Mouse (Mus musculus): ENCODE measurements around the gene Ctsl. TPM values are rescaled to one million over a fixed set of nuclear protein-coding genes. Genes with fewer than 3 reads are reported as not detected.
A peak's percentile ranks its signal among the peaks of the same experiment; 100 is the strongest.

The Ctsl gene
- polyA plus RNA-seq (2015; fragmentation: Nextera tagmentation; extraction: Ambion mirVana) = 101 and 112 TPM in 2 replicates

GRCm38 (mm10) chr13:64370173-64370940 lies at the start of gene Ctsl:
TSS of gene Ctsl (minus strand) at chr13:64370890.
- peaks cover 17% of the 10 kb centered on the region for H3K4me1 ChIP-seq
- peak within 1 kb of the TSS; percentile 66 for H3K9ac ChIP-seq (replicated peaks)
- H3K4me2 ChIP-seq (replicated peaks) = peak within 1 kb of the TSS; percentile 80
- ATAC-seq (replicated peaks) = peak; percentile 99
- peak within 1 kb of the TSS; percentile 32 for H3K27ac ChIP-seq (replicated peaks)
- peaks cover 20% of the 10 kb centered on the region for H3K36me3 ChIP-seq
- H3K4me3 ChIP-seq = peak within 1 kb of the TSS; percentile 59
- H3K9me3 ChIP-seq = no peaks in the 10 kb centered on the region
- no peaks in the 10 kb centered on the region for H3K27me3 ChIP-seq
- under 1% methylated on average over 43 of the region's 43 CpGs for WGBS

DNA sequence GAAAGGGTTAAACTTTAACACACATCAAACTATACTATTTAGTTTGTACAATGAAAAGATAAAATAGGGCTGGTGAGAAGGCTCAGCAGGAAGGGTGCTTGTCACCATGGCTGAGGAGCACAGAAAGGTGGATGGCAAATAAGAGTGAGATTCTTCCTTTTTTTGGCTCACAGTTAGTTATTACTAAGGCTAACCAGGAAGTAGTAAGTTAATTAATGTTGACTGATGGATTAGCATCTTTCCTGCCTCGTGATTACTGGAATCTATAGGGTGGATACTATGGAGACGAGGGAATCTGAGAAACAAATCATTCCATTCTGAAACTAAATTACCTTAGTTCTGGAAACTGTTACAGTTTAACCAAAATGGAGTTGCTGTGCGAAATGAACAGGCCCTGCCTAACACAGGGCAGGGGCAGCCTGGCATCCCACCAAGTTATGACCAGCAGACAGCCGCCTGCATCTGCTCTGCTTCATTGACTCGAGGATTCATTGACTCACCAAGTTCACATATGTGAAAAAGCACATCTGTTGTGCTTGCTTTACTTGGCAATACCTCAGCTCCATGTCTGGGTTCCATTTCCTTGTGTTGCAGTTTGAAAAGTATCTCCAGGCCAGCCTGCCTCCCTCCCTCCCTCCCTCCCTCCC lies 46.4 kb upstream of the Ctsl start:
- Histone ChIP-seq H3K27me3 (no peaks in the 10 kb centered on the region), H3K4me3 (no peak overlapping the region), H3K36me3 (no peaks in the 10 kb centered on the region), H3K4me1 (no peaks in the 10 kb centered on the region), H3K4me2 (replicated peaks) (no peak overlapping the region), H3K27ac (replicated peaks) (no peak overlapping the region), H3K9ac (replicated peaks) (no peak overlapping the region), H3K9me3 (no peaks in the 10 kb centered on the region)
- no peak for ATAC-seq (replicated peaks)
- WGBS = 57% methylated on average over 5 of the region's 5 CpGs

DNA sequence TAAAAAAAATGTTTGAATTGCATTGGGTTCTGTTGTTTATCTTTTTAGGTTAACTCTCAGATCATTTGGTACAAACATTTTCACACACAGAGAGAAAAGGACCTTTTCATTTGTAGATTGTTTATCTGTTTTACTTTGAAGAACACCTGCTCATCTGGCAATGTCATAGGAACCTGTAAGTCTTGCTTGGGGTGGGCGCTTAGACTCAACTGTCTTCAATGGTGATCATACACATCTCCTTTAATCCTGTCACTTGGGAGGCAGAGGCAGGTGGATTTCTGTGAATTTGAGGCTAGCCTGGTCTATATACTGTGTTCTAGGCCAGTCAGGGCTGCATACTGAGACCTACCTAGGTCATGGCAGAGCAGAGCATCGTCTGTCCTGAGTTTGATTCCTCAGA lies 45.0 kb upstream of the Ctsl start:
- Histone ChIP-seq H3K36me3 (no peaks in the 10 kb centered on the region), H3K27ac (replicated peaks) (no peak overlapping the region), H3K4me2 (replicated peaks) (no peak overlapping the region), H3K27me3 (no peaks in the 10 kb centered on the region), H3K4me3 (no peak overlapping the region), H3K9ac (replicated peaks) (no peak overlapping the region), H3K4me1 (no peaks in the 10 kb centered on the region), H3K9me3 (no peaks in the 10 kb centered on the region)
- 84% methylated on average over 2 of the region's 2 CpGs for WGBS
- no peak for ATAC-seq (replicated peaks)

GRCm38 (mm10) chr13:64412752-64413257 lies 42.1 kb upstream of the Ctsl start:
- no peak overlapping the region for H3K27ac ChIP-seq (replicated peaks)
- H3K4me2 ChIP-seq (replicated peaks) = no peak overlapping the region
- WGBS = 88% methylated on average over 2 of the region's 2 CpGs
- H3K9me3 ChIP-seq = no peaks in the 10 kb centered on the region
- H3K36me3 ChIP-seq = no peaks in the 10 kb centered on the region
- H3K27me3 ChIP-seq = no peaks in the 10 kb centered on the region
- no peak for ATAC-seq (replicated peaks)
- no peak overlapping the region for H3K4me3 ChIP-seq
- no peak overlapping the region for H3K9ac ChIP-seq (replicated peaks)
- H3K4me1 ChIP-seq = no peaks in the 10 kb centered on the region

- Histone ChIP-seq H3K27me3 (no peaks in the 10 kb centered on the region), H3K4me1 (no peaks in the 10 kb centered on the region), H3K9me3 (no peaks in the 10 kb centered on the region), H3K4me3 (no peak overlapping the region), H3K36me3 (no peaks in the 10 kb centered on the region), H3K27ac (replicated peaks) (no peak overlapping the region), H3K4me2 (replicated peaks) (no peak overlapping the region), H3K9ac (replicated peaks) (no peak overlapping the region)
- ATAC-seq (replicated peaks) = no peak
- 81% methylated on average over 2 of the region's 2 CpGs for WGBS
Observed at GRCm38 (mm10) chr13:64411282-64411681, 40.6 kb upstream of the Ctsl start.

DNA sequence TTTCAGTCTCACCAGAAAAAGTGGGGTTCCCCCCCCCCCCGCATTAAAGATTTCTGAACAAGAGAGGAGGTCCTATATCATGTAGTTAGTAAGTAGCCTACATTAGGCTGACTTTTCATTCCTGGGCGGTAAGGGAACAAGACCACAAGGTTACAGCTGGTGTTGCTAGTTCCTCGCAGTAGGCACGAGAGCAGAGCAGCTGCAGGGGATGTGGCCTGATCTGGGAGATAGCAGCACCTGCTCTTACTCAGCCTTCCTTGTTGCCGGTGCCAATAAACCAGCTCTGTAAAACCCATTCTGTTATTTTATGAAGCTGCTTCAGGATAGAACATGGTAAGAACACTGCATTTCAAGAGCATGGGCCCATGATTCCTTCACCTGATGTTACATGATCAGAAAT lies 39.9 kb upstream of the Ctsl start:
- Histone ChIP-seq H3K9ac (replicated peaks) (no peak overlapping the region), H3K4me1 (no peaks in the 10 kb centered on the region), H3K36me3 (no peaks in the 10 kb centered on the region), H3K27ac (replicated peaks) (no peak overlapping the region), H3K9me3 (no peaks in the 10 kb centered on the region), H3K4me2 (replicated peaks) (no peak overlapping the region), H3K27me3 (no peaks in the 10 kb centered on the region), H3K4me3 (no peak overlapping the region)
- ATAC-seq (replicated peaks) = no peak
- 79% methylated on average over 5 of the region's 5 CpGs for WGBS

DNA sequence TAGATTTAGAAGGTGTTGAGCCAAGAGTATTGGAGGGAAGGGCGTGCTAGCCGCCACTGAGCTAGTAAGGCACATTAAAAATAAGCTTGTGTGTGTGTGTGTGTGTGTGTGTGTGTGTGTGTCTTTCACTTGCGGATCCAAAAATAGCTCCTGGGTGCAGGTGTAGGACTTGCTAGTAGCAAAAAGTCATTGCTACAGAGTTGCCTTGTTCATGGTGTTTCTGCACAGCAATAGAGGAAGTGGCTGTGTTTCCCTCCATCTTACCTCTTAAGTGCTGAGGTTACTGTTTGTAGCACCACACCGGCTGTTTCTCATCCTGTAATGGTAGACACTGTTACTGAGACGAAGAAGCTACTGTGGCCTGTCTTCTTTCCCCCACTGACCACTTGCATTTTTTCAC lies 37.3 kb upstream of the Ctsl start:
- no peaks in the 10 kb centered on the region for H3K36me3 ChIP-seq
- H3K9me3 ChIP-seq = no peaks in the 10 kb centered on the region
- ATAC-seq (replicated peaks) = no peak
- no peak overlapping the region for H3K9ac ChIP-seq (replicated peaks)
- H3K4me1 ChIP-seq = no peaks in the 10 kb centered on the region
- H3K27ac ChIP-seq (replicated peaks) = no peak overlapping the region
- no peaks in the 10 kb centered on the region for H3K27me3 ChIP-seq
- 94% methylated on average over 5 of the region's 5 CpGs for WGBS
- no peak overlapping the region for H3K4me3 ChIP-seq
- H3K4me2 ChIP-seq (replicated peaks) = no peak overlapping the region

GRCm38 (mm10) chr13:64405550-64405949 lies 34.9 kb upstream of the Ctsl start:
- Histone ChIP-seq H3K4me3 (no peak overlapping the region), H3K27ac (replicated peaks) (no peak overlapping the region), H3K36me3 (no peaks in the 10 kb centered on the region), H3K9ac (replicated peaks) (no peak overlapping the region), H3K9me3 (no peaks in the 10 kb centered on the region), H3K27me3 (no peaks in the 10 kb centered on the region), H3K4me2 (replicated peaks) (no peak overlapping the region), H3K4me1 (no peaks in the 10 kb centered on the region)
- no peak for ATAC-seq (replicated peaks)
- 64% methylated on average over 6 of the region's 6 CpGs for WGBS

- H3K36me3 ChIP-seq = no peaks in the 10 kb centered on the region
- no peaks in the 10 kb centered on the region for H3K27me3 ChIP-seq
- no peak overlapping the region for H3K27ac ChIP-seq (replicated peaks)
- no peak overlapping the region for H3K9ac ChIP-seq (replicated peaks)
- 76% methylated on average over 3 of the region's 3 CpGs for WGBS
- no peaks in the 10 kb centered on the region for H3K9me3 ChIP-seq
- no peaks in the 10 kb centered on the region for H3K4me1 ChIP-seq
- H3K4me2 ChIP-seq (replicated peaks) = no peak overlapping the region
- no peak for ATAC-seq (replicated peaks)
- H3K4me3 ChIP-seq = no peak overlapping the region
Observed at GRCm38 (mm10) chr13:64403519-64403918, 32.8 kb upstream of the Ctsl start.

- H3K4me2 ChIP-seq (replicated peaks) = no peak overlapping the region
- H3K27me3 ChIP-seq = no peaks in the 10 kb centered on the region
- H3K36me3 ChIP-seq = no peaks in the 10 kb centered on the region
- H3K4me3 ChIP-seq = no peak overlapping the region
- H3K9ac ChIP-seq (replicated peaks) = no peak overlapping the region
- no peaks in the 10 kb centered on the region for H3K4me1 ChIP-seq
- no peaks in the 10 kb centered on the region for H3K9me3 ChIP-seq
- 87% methylated on average over 8 of the region's 8 CpGs for WGBS
- no peak for ATAC-seq (replicated peaks)
- H3K27ac ChIP-seq (replicated peaks) = no peak overlapping the region
Observed at GRCm38 (mm10) chr13:64402951-64403460, 32.3 kb upstream of the Ctsl start.

- no peak overlapping the region for H3K9ac ChIP-seq (replicated peaks)
- no peaks in the 10 kb centered on the region for H3K9me3 ChIP-seq
- no peaks in the 10 kb centered on the region for H3K27me3 ChIP-seq
- no peak for ATAC-seq (replicated peaks)
- H3K4me1 ChIP-seq = no peaks in the 10 kb centered on the region
- no peak overlapping the region for H3K4me2 ChIP-seq (replicated peaks)
- H3K36me3 ChIP-seq = no peaks in the 10 kb centered on the region
- no peak overlapping the region for H3K27ac ChIP-seq (replicated peaks)
- WGBS = 87% methylated on average over 10 of the region's 10 CpGs
- H3K4me3 ChIP-seq = no peak overlapping the region
Observed at GRCm38 (mm10) chr13:64402504-64402949, 31.8 kb upstream of the Ctsl start.

- 77% methylated on average over 3 of the region's 3 CpGs for WGBS
- ATAC-seq (replicated peaks) = no peak
- Histone ChIP-seq H3K4me3 (no peak overlapping the region), H3K9ac (replicated peaks) (no peak overlapping the region), H3K27ac (replicated peaks) (no peak overlapping the region), H3K4me1 (no peaks in the 10 kb centered on the region), H3K9me3 (no peaks in the 10 kb centered on the region), H3K27me3 (no peaks in the 10 kb centered on the region), H3K4me2 (replicated peaks) (no peak overlapping the region), H3K36me3 (no peaks in the 10 kb centered on the region)
Observed at GRCm38 (mm10) chr13:64402006-64402405, 31.3 kb upstream of the Ctsl start.
